Mouse (Mus musculus) CD4-positive, CD25-positive, alpha-beta regulatory T cell, adult 4 months (primary cell): Measurements from ENCODE around the gene Hormad2. TPM values are rescaled to one million over a fixed set of nuclear protein-coding genes. Genes with fewer than 3 reads are reported as not detected.

Experiments
- ATAC-seq: one replicate; pipeline ENCODE4 v1.8.0; 2017
- polyA plus RNA-seq, 2 experiments: library from polyadenylated mRNA; unstranded; fragments of 100-300 nt; shearing (Covaris generic); gene quantifications; one replicate each; pipeline ENCODE4 v1.2.1; 2017

The Hormad2 gene
- polyA plus RNA-seq: under 1 TPM; 0.42 to 0.98 TPM

- no peak for ATAC-seq
These were observed at the start of gene Hormad2 for GRCm38 (mm10) chr11:4440978-4441377. Gene Hormad2 (minus strand): TSS chr11:4441105.

GRCm38 (mm10) chr11:4489207-4489606, 48.3 kb upstream of the Hormad2 start:
- ATAC-seq: no peak

- ATAC-seq: no peak
These were observed 47.9 kb upstream of the Hormad2 start for GRCm38 (mm10) chr11:4488798-4489197.

- no peak for ATAC-seq
These were observed 47.5 kb upstream of the Hormad2 start for GRCm38 (mm10) chr11:4488367-4488766.

GRCm38 (mm10) chr11:4487401-4487965, 46.6 kb upstream of the Hormad2 start:
- no peak for ATAC-seq

GRCm38 (mm10) chr11:4484541-4484940, 43.6 kb upstream of the Hormad2 start:
- no peak for ATAC-seq

GRCm38 (mm10) chr11:4482641-4483040, 41.7 kb upstream of the Hormad2 start:
- no peak for ATAC-seq

GRCm38 (mm10) chr11:4476184-4476697, 35.3 kb upstream of the Hormad2 start:
- no peak for ATAC-seq

- ATAC-seq: no peak
These were observed 31.7 kb upstream of the Hormad2 start for GRCm38 (mm10) chr11:4472464-4473179.

GRCm38 (mm10) chr11:4471734-4472133, 30.8 kb upstream of the Hormad2 start:
- no peak for ATAC-seq

- ATAC-seq: no peak
These were observed 30.3 kb upstream of the Hormad2 start for GRCm38 (mm10) chr11:4471251-4471650.

- ATAC-seq: no peak
These were observed 28.2 kb upstream of the Hormad2 start for GRCm38 (mm10) chr11:4469091-4469490.

GRCm38 (mm10) chr11:4467436-4467835, 26.5 kb upstream of the Hormad2 start:
- ATAC-seq: no peak

GRCm38 (mm10) chr11:4466191-4466590, 25.3 kb upstream of the Hormad2 start:
- no peak for ATAC-seq

GRCm38 (mm10) chr11:4464616-4465015, 23.7 kb upstream of the Hormad2 start:
- no peak for ATAC-seq

- no peak for ATAC-seq
These were observed 23.3 kb upstream of the Hormad2 start for GRCm38 (mm10) chr11:4464186-4464585.

GRCm38 (mm10) chr11:4462868-4463267, 22.0 kb upstream of the Hormad2 start:
- ATAC-seq: peak; percentile 43

GRCm38 (mm10) chr11:4461154-4461553, 20.2 kb upstream of the Hormad2 start:
- no peak for ATAC-seq

- no peak for ATAC-seq
These were observed 19.7 kb upstream of the Hormad2 start for GRCm38 (mm10) chr11:4460615-4461014.

- ATAC-seq: no peak
These were observed 14.1 kb upstream of the Hormad2 start for GRCm38 (mm10) chr11:4454895-4455535.

- ATAC-seq: no peak
These were observed 11.7 kb upstream of the Hormad2 start for GRCm38 (mm10) chr11:4452467-4453184.

GRCm38 (mm10) chr11:4451116-4451515, 10.2 kb upstream of the Hormad2 start:
- ATAC-seq: no peak
